Mouse (Mus musculus): ENCODE results near the gene Psma6. TPM values are rescaled to one million over a fixed set of nuclear protein-coding genes. Genes with fewer than 3 reads are reported as not detected.
"Not testable (repeated sequence)": the region's sequence is repeated elsewhere in the genome, so short reads cannot be mapped to it uniquely, and the experiment has no call there.

The Psma6 gene
- 100 to 1,000 TPM; 140 to 142 TPM for total RNA-seq (2021)
- long read RNA-seq, experiment 1, transcript Psma6-201 (7 exons, 1,042 nt): major isoform, 94 of 100 reads
- long read RNA-seq, experiment 1, partial matches to known transcripts: 5 of 100 reads
- long read RNA-seq, experiment 1, other reads (novel, unspliced or antisense): 1 of 100 reads
- long read RNA-seq, experiment 2, transcript Psma6-201 (7 exons, 1,042 nt): major isoform, 176 of 193 reads
- long read RNA-seq, experiment 2, partial matches to known transcripts: 14 of 193 reads
- long read RNA-seq, experiment 2, other reads (novel, unspliced or antisense): 3 of 193 reads

GRCm38 (mm10) chr12:55384023-55384749, at the start of gene Psma6:
Gene Psma6 (plus strand): TSS chr12:55384222.
- DNase-seq (ENCODE audit: low spot score in 2 of 2): no peak

GRCm38 (mm10) chr12:55338490-55338889, 45.5 kb upstream of the Psma6 start:
- DNase-seq (ENCODE audit: low spot score in 2 of 2): not testable (repeated sequence)

- DNase-seq (ENCODE audit: low spot score in 2 of 2): not testable (repeated sequence)
Observed at GRCm38 (mm10) chr12:55343045-55343444, 41.0 kb upstream of the Psma6 start.

GRCm38 (mm10) chr12:55343998-55344397, 40.0 kb upstream of the Psma6 start:
- no peak for DNase-seq (ENCODE audit: low spot score in 2 of 2)

- peak; percentile 6 to 17 for DNase-seq (ENCODE audit: low spot score in 2 of 2)
Observed at GRCm38 (mm10) chr12:55344583-55344982, 39.4 kb upstream of the Psma6 start.

- DNase-seq (ENCODE audit: low spot score in 2 of 2): no peak
Observed at GRCm38 (mm10) chr12:55353423-55353822, 30.6 kb upstream of the Psma6 start.

- peak in 1 of 2 experiments; percentile 36 for DNase-seq (ENCODE audit: low spot score in 2 of 2)
Observed at GRCm38 (mm10) chr12:55354904-55355303, 29.1 kb upstream of the Psma6 start.

- DNase-seq (ENCODE audit: low spot score in 2 of 2): no peak
Observed at GRCm38 (mm10) chr12:55357303-55357702, 26.7 kb upstream of the Psma6 start.

- DNase-seq (ENCODE audit: low spot score in 2 of 2): no peak
Observed at GRCm38 (mm10) chr12:55360929-55361328, 23.1 kb upstream of the Psma6 start.

- no peak for DNase-seq (ENCODE audit: low spot score in 2 of 2)
Observed at GRCm38 (mm10) chr12:55365083-55365482, 18.9 kb upstream of the Psma6 start.

- peak in 1 of 2 experiments; percentile 22 for DNase-seq (ENCODE audit: low spot score in 2 of 2)
Observed at GRCm38 (mm10) chr12:55372424-55373055, 11.5 kb upstream of the Psma6 start.

GRCm38 (mm10) chr12:55376956-55377609, 6.9 kb upstream of the Psma6 start:
- no peak for DNase-seq (ENCODE audit: low spot score in 2 of 2)

- DNase-seq (ENCODE audit: low spot score in 2 of 2): no peak
Observed at GRCm38 (mm10) chr12:55377610-55377980, 6.4 kb upstream of the Psma6 start.

GRCm38 (mm10) chr12:55384826-55385225, 804 bp downstream of the Psma6 start:
- DNase-seq (ENCODE audit: low spot score in 2 of 2): no peak

GRCm38 (mm10) chr12:55385931-55386330, 1.9 kb downstream of the Psma6 start:
- peak in 1 of 2 experiments; percentile 28 for DNase-seq (ENCODE audit: low spot score in 2 of 2)

GRCm38 (mm10) chr12:55386456-55386855, 2.4 kb downstream of the Psma6 start:
- DNase-seq (ENCODE audit: low spot score in 2 of 2): no peak

- DNase-seq (ENCODE audit: low spot score in 2 of 2): no peak
Observed at GRCm38 (mm10) chr12:55387083-55387787, 3.2 kb downstream of the Psma6 start.

GRCm38 (mm10) chr12:55387788-55388465, 3.9 kb downstream of the Psma6 start:
- no peak for DNase-seq (ENCODE audit: low spot score in 2 of 2)

- no peak for DNase-seq (ENCODE audit: low spot score in 2 of 2)
Observed at GRCm38 (mm10) chr12:55388478-55388877, 4.5 kb downstream of the Psma6 start.
